In genomic region chr1:39936332-39936802, GRCm38 (mm10) we compare ENCODE assay signal across 8 mouse cellular contexts. TPM values are rescaled to one million over a fixed set of nuclear protein-coding genes. Genes with fewer than 3 reads are reported as not detected.
DNase-seq lines count a peak whose midpoint lies in the region; ATAC-seq and TF ChIP-seq lines count a peak whose summit lies in the region.

No protein-coding gene starts in this region.

- TF ChIP-seq CTCF in gastrocnemius, adult 2 months (IDR thresholded peaks at IDR 0.05): peak; percentile 91
- peak; percentile 91 for TF ChIP-seq CTCF in hindbrain, postnatal 0 days (IDR thresholded peaks at IDR 0.05; ENCODE audit: low read depth)

- peak overlapping the region; percentile 56 for H3K4me2 ChIP-seq in hindbrain, postnatal 0 days (ENCODE audit: low read depth, low read length)

- no peaks in the 10 kb centered on the region for H3K27me3 ChIP-seq in hindbrain, postnatal 0 days (ENCODE audit: insufficient read depth, low read length)

- peak; percentile 49 for DNase-seq in WW6 (ENCODE audit: low read depth, low spot score)
- peak; percentile 66 to 79 for DNase-seq in cerebellum, postnatal 4 days (ENCODE audit: low spot score in 2 of 2)
- peak; percentile 92 for DNase-seq in gastrocnemius, adult 2 months
- DNase-seq in hindbrain, postnatal 0 days (ENCODE audit: low spot score): peak; percentile 86
- DNase-seq in left cerebral cortex, adult 18-20 months (ENCODE audit: low spot score in 2 of 2): peak; percentile 81 to 82
- peak; percentile 87 to 91 for DNase-seq in lung, postnatal 4 days
- peak; percentile 92 for DNase-seq in retina, postnatal 1 day
- DNase-seq in thymus, postnatal 4 days: peak; percentile 93

- intact Hi-C loops in gastrocnemius, adult 2 months (cut with DNase I): loop anchor here (5.0 kb wide), 1 partner anchor 34 kb away; the partner anchor contains the start of gene Map4k4

- WGBS in hindbrain, postnatal 0 days: 1% methylated on average over 13 of the region's 13 CpGs

- peaks cover 56% of the 10 kb centered on the region for H3K4me1 ChIP-seq in hindbrain, postnatal 0 days (ENCODE audit: insufficient read depth, low read length)

- no peak overlapping the region for H3K9ac ChIP-seq in hindbrain, postnatal 0 days (replicated peaks; ENCODE audit: low read length)

- H3K9me3 ChIP-seq in hindbrain, postnatal 0 days (ENCODE audit: low read length): no peaks in the 10 kb centered on the region

- no peaks in the 10 kb centered on the region for H3K36me3 ChIP-seq in hindbrain, postnatal 0 days (ENCODE audit: insufficient read depth, low read length)

- peak overlapping the region; percentile 67 for H3K27ac ChIP-seq in gastrocnemius, adult 2 months
- peak overlapping the region; percentile 64 for H3K27ac ChIP-seq in hindbrain, postnatal 0 days

- peak; percentile 85 for ATAC-seq in hindbrain, postnatal 0 days

- peak overlapping the region; percentile 75 for H3K4me3 ChIP-seq in gastrocnemius, adult 2 months
- H3K4me3 ChIP-seq in hindbrain, postnatal 0 days (ENCODE audit: low read length): peak overlapping the region; percentile 26

RNA-seq across cellular contexts. Expression of gene Map4k4, which starts 35.7 kb away (rescaled TPM):
- total RNA-seq in gastrocnemius, adult 2 months (2021): 10 to 100 TPM; 23.2 to 28.3 TPM
- 172 and 189 TPM in 2 replicates for total RNA-seq in hindbrain, postnatal 0 days (2014; rRNA removed)
- 32.4 and 34.1 TPM in 2 replicates for polyA plus RNA-seq in hindbrain, postnatal 0 days (2015; fragmentation: Nextera tagmentation; extraction: Ambion mirVana)
- total RNA-seq in left cerebral cortex, adult 18-20 months (2021): 10 to 100 TPM; 87.1 to 95.0 TPM

Comparison
In these comparisons a context has a peak if more than half of its experiments do, and no peak if none do; other contexts are left out.
1. Peak in every context shown above with its lines: DNase-seq, ATAC-seq, H3K4me3 ChIP-seq and H3K27ac ChIP-seq.